Mouse (Mus musculus): ENCODE measurements at regions not wholly inside any gene's neighbourhood (a gene's known extent, or its start where the extent isn't known, plus 50 kb on each side); places are given as distances from the start of the nearest gene placed in this dataset.

DNA sequence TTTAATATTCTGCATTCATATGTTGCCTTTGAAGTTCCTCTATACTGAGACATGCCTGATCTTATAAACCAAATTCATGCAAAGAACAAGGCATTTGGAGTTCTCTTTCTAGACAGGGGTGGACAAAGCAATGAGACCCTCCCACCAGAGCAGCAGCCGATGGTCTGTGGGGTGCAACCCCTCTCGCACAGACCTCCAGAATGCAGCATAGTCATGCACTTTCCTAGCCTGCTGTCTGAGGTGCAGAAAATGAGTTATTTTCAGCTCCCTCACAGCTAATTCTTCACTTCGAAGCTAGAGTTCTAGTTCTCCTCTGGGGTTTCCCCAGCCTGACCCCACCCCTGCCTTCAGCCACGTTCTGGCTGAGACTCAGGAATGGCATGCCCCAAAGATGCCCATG lies 288.6 kb upstream of the Pitx2 start:
- Histone ChIP-seq H3K27ac (no peak overlapping the region), H3K36me3 (no peaks in the 10 kb centered on the region), H3K4me1 (peaks cover 6% of the 10 kb centered on the region), H3K9me3 (no peaks in the 10 kb centered on the region), H3K4me2 (no peak overlapping the region), H3K9ac (no peak overlapping the region), H3K27me3 (no peaks in the 10 kb centered on the region), H3K4me3 (no peak overlapping the region)
- 25% methylated on average over 4 of the region's 4 CpGs for WGBS
- no peak for ATAC-seq (ENCODE audit: borderline replicate concordance, extremely low read depth, low FRiP score, low TSS enrichment)

DNA sequence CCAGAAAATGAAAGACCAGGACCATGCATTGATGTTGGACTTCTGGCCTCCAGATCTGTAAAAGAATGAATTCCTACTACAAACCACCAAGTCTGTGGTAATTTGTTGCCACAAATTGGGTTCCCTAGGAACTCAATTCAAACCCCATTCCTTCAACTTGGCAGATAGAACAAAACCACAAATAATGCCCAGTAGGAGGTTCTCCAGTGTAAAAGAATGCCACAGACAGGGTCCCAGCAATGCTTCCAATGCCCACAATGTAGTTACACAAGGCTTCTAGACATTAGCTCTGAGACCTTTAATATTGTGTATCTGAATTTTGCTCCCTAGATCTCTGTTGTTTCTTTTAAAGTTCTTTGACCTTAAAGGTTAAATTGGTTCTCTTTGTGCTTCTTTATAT lies 278.2 kb upstream of the Pitx2 start:
- Histone ChIP-seq H3K4me3 (no peak overlapping the region), H3K9ac (no peak overlapping the region), H3K36me3 (no peaks in the 10 kb centered on the region), H3K4me2 (no peak overlapping the region), H3K27me3 (no peaks in the 10 kb centered on the region), H3K9me3 (no peaks in the 10 kb centered on the region), H3K27ac (no peak overlapping the region), H3K4me1 (no peaks in the 10 kb centered on the region)
- no peak for ATAC-seq (ENCODE audit: borderline replicate concordance, extremely low read depth, low FRiP score, low TSS enrichment)

DNA sequence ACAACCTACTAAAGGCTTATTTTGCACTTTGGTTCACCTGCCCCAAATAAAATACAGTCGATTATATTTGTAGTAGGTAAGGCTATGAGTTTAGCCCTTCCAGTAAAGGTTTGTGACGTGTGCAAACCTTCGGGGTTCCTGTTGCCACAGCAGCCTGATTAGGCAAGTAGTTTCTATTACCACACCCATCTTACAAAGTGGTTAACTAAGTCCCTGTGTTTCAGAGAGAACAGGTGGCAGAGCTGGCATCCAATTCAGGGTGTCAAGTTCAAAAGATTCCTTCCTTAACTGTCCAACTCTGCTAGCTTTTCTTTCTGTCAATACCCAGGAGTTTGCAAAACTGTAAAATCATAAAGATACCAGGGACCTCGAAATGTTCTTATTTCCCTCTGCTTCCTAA lies 277.5 kb upstream of the Pitx2 start:
- H3K9me3 ChIP-seq: no peaks in the 10 kb centered on the region
- H3K4me3 ChIP-seq: no peak overlapping the region
- H3K9ac ChIP-seq: no peak overlapping the region
- no peaks in the 10 kb centered on the region for H3K4me1 ChIP-seq
- no peak overlapping the region for H3K27ac ChIP-seq
- no peaks in the 10 kb centered on the region for H3K36me3 ChIP-seq
- H3K27me3 ChIP-seq: no peaks in the 10 kb centered on the region
- WGBS: 71% methylated on average over 4 of the region's 4 CpGs
- no peak overlapping the region for H3K4me2 ChIP-seq
- no peak for ATAC-seq (ENCODE audit: borderline replicate concordance, extremely low read depth, low FRiP score, low TSS enrichment)

DNA sequence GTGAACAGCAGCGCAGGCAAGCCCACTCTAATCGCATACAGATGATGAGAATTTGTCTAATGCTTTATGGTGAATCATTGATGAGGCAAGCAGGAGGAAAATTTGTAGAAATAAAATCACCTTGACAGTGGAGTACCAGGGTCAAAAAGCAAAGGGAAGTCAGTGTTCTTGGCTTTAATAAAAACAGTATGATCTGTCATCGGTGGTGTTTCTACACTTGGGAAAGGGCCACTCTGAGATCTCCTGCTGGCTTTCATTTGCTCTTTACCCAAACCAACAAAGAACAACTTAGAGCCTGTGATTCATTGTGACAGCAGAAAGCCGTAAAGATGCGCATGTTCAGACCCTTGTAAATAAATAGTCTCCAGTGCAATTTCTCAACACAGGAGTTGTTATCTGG lies 261.1 kb upstream of the Pitx2 start:
- H3K9me3 ChIP-seq: no peaks in the 10 kb centered on the region
- no peak overlapping the region for H3K9ac ChIP-seq
- H3K4me2 ChIP-seq: no peak overlapping the region
- WGBS: 72% methylated on average over 5 of the region's 5 CpGs
- H3K4me3 ChIP-seq: no peak overlapping the region
- H3K27me3 ChIP-seq: no peaks in the 10 kb centered on the region
- no peaks in the 10 kb centered on the region for H3K4me1 ChIP-seq
- ATAC-seq (ENCODE audit: borderline replicate concordance, extremely low read depth, low FRiP score, low TSS enrichment): no peak
- no peaks in the 10 kb centered on the region for H3K36me3 ChIP-seq
- H3K27ac ChIP-seq: no peak overlapping the region

DNA sequence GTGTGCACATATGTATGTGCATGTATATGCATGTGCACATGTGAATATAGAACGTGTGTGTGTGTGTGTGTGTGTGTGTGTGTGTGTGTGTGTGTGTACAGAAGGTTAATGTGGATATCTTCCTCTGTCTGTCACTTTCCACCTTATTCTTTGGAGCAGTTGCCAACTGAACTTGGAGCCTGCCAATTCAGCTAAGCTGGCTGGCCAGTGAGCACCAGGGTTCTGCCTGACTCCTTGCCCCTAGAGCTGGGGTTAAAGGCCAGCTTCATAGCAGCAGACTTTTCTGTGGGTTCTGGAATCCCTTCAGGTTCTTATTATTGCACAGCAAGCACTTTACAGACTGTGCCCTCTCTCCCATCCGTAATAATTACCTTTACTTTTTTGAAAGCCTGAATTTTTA lies 258.5 kb upstream of the Pitx2 start:
- Histone ChIP-seq H3K36me3 (no peaks in the 10 kb centered on the region), H3K27me3 (no peaks in the 10 kb centered on the region), H3K27ac (no peak overlapping the region), H3K4me2 (no peak overlapping the region), H3K4me3 (no peak overlapping the region), H3K4me1 (no peaks in the 10 kb centered on the region), H3K9me3 (no peaks in the 10 kb centered on the region), H3K9ac (no peak overlapping the region)
- 72% methylated on average over 2 of the region's 2 CpGs for WGBS
- ATAC-seq (ENCODE audit: borderline replicate concordance, extremely low read depth, low FRiP score, low TSS enrichment): no peak

DNA sequence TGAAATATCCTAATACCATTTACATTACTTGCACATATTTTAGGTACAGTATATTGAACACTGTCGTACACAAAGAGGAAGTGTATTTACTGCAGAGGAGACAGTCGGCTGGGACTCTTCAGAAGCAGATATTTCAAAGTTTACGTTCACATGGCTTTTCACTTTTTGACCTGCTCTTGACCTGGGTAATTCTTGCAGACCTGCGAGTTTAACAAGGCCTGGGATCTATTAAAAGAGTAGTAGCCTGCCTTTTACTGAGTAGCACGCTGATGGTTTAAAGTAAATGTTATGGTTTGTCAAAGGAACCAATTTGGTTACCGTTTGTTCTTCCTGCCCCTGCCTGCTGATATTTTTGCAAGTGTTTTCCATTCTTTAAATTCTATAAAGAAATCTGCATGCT lies 255.0 kb upstream of the Pitx2 start:
- Histone ChIP-seq H3K4me1 (no peaks in the 10 kb centered on the region), H3K9me3 (no peaks in the 10 kb centered on the region), H3K4me3 (no peak overlapping the region), H3K27ac (no peak overlapping the region), H3K4me2 (no peak overlapping the region), H3K9ac (no peak overlapping the region), H3K36me3 (no peaks in the 10 kb centered on the region), H3K27me3 (no peaks in the 10 kb centered on the region)
- ATAC-seq (ENCODE audit: borderline replicate concordance, extremely low read depth, low FRiP score, low TSS enrichment): no peak
- 15% methylated on average over 6 of the region's 6 CpGs for WGBS

DNA sequence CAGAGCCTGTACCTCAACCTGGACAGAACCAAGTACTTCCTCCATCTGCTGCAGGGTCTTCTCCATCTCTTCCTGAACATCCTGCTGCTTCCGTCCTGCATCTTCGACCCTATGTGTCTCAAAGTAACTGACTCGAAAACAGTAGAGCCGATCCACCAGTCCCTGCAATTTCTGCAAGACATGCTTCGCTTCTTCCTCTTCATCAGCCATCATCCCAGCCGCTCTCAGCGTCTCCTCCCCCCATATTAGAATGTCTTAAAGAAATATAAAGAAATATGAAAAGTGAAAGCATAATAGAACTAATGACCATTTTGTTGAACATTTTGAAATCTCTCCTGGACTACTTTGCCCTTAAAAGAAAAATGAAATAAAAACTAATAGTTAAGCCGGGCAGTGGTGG lies 244.8 kb upstream of the Pitx2 start:
- no peak overlapping the region for H3K4me2 ChIP-seq
- no peaks in the 10 kb centered on the region for H3K36me3 ChIP-seq
- WGBS: 91% methylated on average over 8 of the region's 8 CpGs
- H3K9ac ChIP-seq: no peak overlapping the region
- H3K4me1 ChIP-seq: no peaks in the 10 kb centered on the region
- no peak for ATAC-seq (ENCODE audit: borderline replicate concordance, extremely low read depth, low FRiP score, low TSS enrichment)
- no peaks in the 10 kb centered on the region for H3K9me3 ChIP-seq
- no peaks in the 10 kb centered on the region for H3K27me3 ChIP-seq
- no peak overlapping the region for H3K4me3 ChIP-seq
- H3K27ac ChIP-seq: no peak overlapping the region

DNA sequence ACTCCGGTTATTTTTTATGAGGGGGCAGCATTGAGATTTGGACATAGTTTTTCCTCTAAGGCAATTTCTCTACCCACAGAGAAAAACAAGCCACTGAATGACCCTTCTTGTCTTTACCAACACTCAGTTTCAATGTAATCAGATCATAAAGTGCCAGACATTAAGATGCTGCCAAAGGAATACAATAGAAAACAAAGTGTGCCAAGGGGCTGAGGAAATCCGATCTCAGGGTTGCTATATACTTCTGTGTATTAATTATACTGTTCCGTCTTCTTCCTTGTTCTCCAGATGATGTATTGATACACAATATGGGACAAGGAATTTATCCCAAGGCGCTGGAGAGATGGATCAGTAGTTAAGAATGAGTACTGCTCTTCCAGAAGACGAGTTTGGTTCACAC lies 222.9 kb upstream of the Pitx2 start:
- H3K27ac ChIP-seq: no peak overlapping the region
- no peaks in the 10 kb centered on the region for H3K4me1 ChIP-seq
- ATAC-seq (ENCODE audit: borderline replicate concordance, extremely low read depth, low FRiP score, low TSS enrichment): no peak
- H3K36me3 ChIP-seq: no peaks in the 10 kb centered on the region
- no peak overlapping the region for H3K9ac ChIP-seq
- no peaks in the 10 kb centered on the region for H3K9me3 ChIP-seq
- WGBS: 70% methylated on average over 5 of the region's 5 CpGs
- no peaks in the 10 kb centered on the region for H3K27me3 ChIP-seq
- H3K4me2 ChIP-seq: no peak overlapping the region
- H3K4me3 ChIP-seq: no peak overlapping the region

DNA sequence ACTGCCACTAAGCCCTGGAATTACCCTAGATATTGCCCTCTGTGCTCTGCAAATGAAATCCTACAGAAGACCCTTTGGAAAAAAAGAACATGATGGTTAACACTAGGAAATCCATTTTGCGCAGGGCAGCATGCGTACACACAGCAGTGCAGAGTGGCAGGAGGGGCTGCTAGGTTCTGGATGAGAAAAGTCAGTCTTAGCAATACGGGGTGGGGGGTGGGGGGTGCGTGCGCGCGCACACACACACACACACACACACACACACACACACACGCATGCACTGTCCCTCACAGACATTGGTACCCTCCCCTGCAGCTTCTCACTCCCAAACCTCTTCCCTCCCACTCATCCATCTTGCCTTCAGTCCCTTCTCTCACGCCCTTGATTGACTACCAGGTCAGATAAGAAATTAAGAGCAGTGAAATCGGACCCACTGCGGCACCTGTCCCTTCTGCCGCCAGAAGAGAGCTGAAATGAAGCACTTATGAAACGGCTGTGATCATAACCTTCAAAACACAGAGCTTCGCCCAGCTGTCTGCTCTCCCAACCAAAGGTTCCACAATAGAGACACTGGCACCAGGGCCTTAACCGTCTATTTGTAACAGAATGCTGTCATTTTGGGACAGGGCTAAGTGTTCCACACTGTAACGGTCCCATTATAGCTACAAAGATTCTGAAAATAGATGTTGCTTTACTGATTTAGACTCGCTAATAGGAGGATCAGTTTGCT lies 209.3 kb upstream of the Pitx2 start:
- Histone ChIP-seq H3K9ac (no peak overlapping the region), H3K4me3 (0 out of 2 replicates have a peak overlapping the region, but pooled peaks have one; percentile 9), H3K4me1 (no peaks in the 10 kb centered on the region), H3K36me3 (no peaks in the 10 kb centered on the region), H3K9me3 (no peaks in the 10 kb centered on the region), H3K27ac (no peak overlapping the region), H3K4me2 (peak overlapping the region; percentile 30), H3K27me3 (no peaks in the 10 kb centered on the region)
- 43% methylated on average over 17 of the region's 17 CpGs for WGBS
- no peak for ATAC-seq (ENCODE audit: borderline replicate concordance, extremely low read depth, low FRiP score, low TSS enrichment)

DNA sequence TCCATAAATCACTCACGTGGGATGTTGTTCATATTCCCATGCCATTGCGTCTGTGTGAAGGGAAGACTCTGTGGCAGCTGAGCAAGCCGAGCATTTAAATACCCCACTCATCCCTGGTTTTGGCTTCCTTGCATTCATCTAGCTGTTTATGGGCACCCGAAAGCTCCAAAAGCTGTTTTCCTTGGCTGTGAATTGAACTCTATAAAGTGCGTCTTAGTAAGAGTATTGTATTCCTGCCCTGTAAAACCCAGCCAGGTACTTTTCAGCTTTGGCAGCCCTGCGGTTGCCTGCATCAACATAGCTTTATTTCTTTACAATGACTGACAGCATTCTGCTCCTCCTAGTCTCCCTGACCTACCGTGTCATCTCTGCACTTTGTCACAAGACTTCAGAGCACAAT lies 196.8 kb upstream of the Pitx2 start:
- Histone ChIP-seq H3K36me3 (no peaks in the 10 kb centered on the region), H3K9ac (no peak overlapping the region), H3K4me2 (no peak overlapping the region), H3K27ac (no peak overlapping the region), H3K27me3 (no peaks in the 10 kb centered on the region), H3K4me3 (no peak overlapping the region), H3K9me3 (no peaks in the 10 kb centered on the region), H3K4me1 (no peaks in the 10 kb centered on the region)
- 71% methylated on average over 7 of the region's 7 CpGs for WGBS
- ATAC-seq (ENCODE audit: borderline replicate concordance, extremely low read depth, low FRiP score, low TSS enrichment): no peak

DNA sequence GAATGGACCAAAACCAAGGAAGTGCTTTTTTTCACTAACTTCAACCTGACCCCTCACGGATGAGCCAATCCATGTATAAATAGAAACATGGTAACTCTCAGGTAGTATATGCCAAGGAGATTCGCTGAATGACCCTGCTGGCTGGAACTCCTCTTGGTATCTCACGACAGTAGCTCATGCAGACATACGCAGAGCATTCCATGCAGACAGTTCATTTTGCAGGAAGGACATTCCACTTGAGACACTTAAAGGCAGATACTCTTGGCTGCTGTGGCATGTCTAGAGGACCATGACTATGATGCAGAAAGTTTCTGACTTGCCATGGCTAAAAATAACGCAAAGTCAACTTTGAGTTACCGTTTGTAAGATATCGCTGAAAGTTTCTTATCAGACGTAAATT lies 195.6 kb upstream of the Pitx2 start:
- H3K27ac ChIP-seq: no peak overlapping the region
- WGBS: 63% methylated on average over 8 of the region's 8 CpGs
- no peaks in the 10 kb centered on the region for H3K27me3 ChIP-seq
- no peak overlapping the region for H3K4me3 ChIP-seq
- ATAC-seq (ENCODE audit: borderline replicate concordance, extremely low read depth, low FRiP score, low TSS enrichment): no peak
- H3K4me2 ChIP-seq: no peak overlapping the region
- no peak overlapping the region for H3K9ac ChIP-seq
- no peaks in the 10 kb centered on the region for H3K36me3 ChIP-seq
- H3K9me3 ChIP-seq: no peaks in the 10 kb centered on the region
- H3K4me1 ChIP-seq: no peaks in the 10 kb centered on the region

DNA sequence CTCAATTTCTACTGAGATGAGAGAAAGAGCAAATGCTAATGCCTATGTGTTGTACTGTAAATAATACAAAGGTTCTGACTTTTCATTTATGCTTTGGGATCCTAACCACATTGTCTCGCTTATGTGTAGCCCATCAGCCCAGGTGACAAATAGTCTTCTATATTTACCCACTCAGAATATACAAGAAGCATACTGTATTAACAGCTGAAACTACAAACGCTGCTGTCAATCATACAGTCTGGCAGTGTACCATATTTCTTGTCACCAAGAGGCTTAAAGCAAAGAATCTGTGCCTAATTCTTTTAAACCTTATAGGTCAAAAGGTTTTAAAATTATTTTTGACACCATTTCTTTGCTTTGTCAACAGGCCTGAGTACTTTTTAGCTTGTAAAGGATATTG lies 160.8 kb upstream of the Pitx2 start:
- Histone ChIP-seq H3K4me2 (no peak overlapping the region), H3K9me3 (no peaks in the 10 kb centered on the region), H3K27ac (no peak overlapping the region), H3K36me3 (no peaks in the 10 kb centered on the region), H3K4me3 (no peak overlapping the region), H3K4me1 (no peaks in the 10 kb centered on the region), H3K27me3 (no peaks in the 10 kb centered on the region), H3K9ac (no peak overlapping the region)
- ATAC-seq (ENCODE audit: borderline replicate concordance, extremely low read depth, low FRiP score, low TSS enrichment): no peak
- WGBS: 79% methylated on average over 2 of the region's 2 CpGs

DNA sequence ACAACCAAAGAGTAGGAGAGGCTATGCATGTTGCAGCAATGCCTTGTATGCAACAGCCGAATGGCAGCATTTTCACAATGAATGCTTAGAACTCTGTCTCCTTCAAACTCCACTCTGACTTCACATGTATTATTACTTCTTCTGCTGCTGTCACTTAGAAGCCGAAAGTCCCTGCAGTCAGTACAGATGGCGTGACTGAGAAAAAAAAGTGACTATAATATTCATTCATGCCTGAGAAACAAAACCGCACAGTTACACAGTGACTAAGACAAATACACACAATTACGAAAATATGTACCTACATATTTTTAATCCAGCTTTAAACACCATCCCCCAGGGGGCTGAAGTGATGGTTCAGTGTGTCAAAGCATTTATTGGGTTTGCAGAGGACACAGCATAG lies 154.8 kb upstream of the Pitx2 start:
- Histone ChIP-seq H3K27ac (no peak overlapping the region), H3K4me1 (no peaks in the 10 kb centered on the region), H3K9ac (no peak overlapping the region), H3K4me3 (no peak overlapping the region), H3K36me3 (no peaks in the 10 kb centered on the region), H3K9me3 (no peaks in the 10 kb centered on the region), H3K4me2 (no peak overlapping the region), H3K27me3 (no peaks in the 10 kb centered on the region)
- ATAC-seq (ENCODE audit: borderline replicate concordance, extremely low read depth, low FRiP score, low TSS enrichment): no peak
- 75% methylated on average over 5 of the region's 5 CpGs for WGBS

All from lung, embryonic 15.5 days (tissue).